Mouse (Mus musculus): ENCODE results near the gene Zfp180. TPM values are rescaled to one million over a fixed set of nuclear protein-coding genes. Genes with fewer than 3 reads are reported as not detected.

Gene Zfp180
- total RNA-seq, 2 experiments from 2014 or later, result 61.0 to 67.4 TPM

Other genes starting within 250 kb of the Zfp180 start
- not detected for gene Vmn1r176, start 244.6 kb upstream of the Zfp180 start, total RNA-seq (2021)
- not detected for gene Vmn1r177, start 215.5 kb upstream of the Zfp180 start, total RNA-seq (2021)
- gene Vmn1r178, start 189.9 kb upstream of the Zfp180 start, total RNA-seq (2021), result not detected
- not detected for gene Vmn1r179, start 154.9 kb upstream of the Zfp180 start, total RNA-seq (2021)
- gene Vmn1r180, start 131.3 kb upstream of the Zfp180 start, total RNA-seq (2021), result not detected
- gene Vmn1r181, start 107.3 kb upstream of the Zfp180 start, total RNA-seq (2021), result not detected
- not detected for gene V1rd19, start 80.2 kb upstream of the Zfp180 start, total RNA-seq (2021)
- not detected for gene Vmn1r183, start 28.7 kb upstream of the Zfp180 start, total RNA-seq (2021)
- gene Zfp112, start 30.4 kb downstream of the Zfp180 start, total RNA-seq (2021), result 10 to 100 TPM; 11.2 to 11.8 TPM
- gene Zfp235, start 52.2 kb downstream of the Zfp180 start, total RNA-seq (2021), result 10 to 100 TPM; 22.2 to 22.8 TPM
- gene Zfp114, start 93.1 kb downstream of the Zfp180 start, total RNA-seq (2021), result 1 to 10 TPM; 3.2 to 3.7 TPM
- 10 to 100 TPM; 12.7 to 13.5 TPM for gene Zfp111, start 129.5 kb downstream of the Zfp180 start, total RNA-seq (2021)
- 10 to 100 TPM; 10.2 to 12.1 TPM for gene Zfp109, start 155.6 kb downstream of the Zfp180 start, total RNA-seq (2021)
- gene Zfp108, start 172.9 kb downstream of the Zfp180 start, total RNA-seq (2021), result 1 to 10 TPM; 7.7 to 8.4 TPM
- gene Zfp93, start 188.5 kb downstream of the Zfp180 start, total RNA-seq (2021), result 10 to 100 TPM; 11.6 to 12.7 TPM
- gene Zfp61, start 219.3 kb downstream of the Zfp180 start, total RNA-seq (2021), result 10 to 100 TPM; 19.7 to 21.9 TPM
- 10 to 100 TPM; 12.2 to 14.1 TPM for gene Zfp94, start 234.7 kb downstream of the Zfp180 start, total RNA-seq (2021)